Mouse (Mus musculus): ENCODE results near the gene Pex11g. TPM values are rescaled to one million over a fixed set of nuclear protein-coding genes. Genes with fewer than 3 reads are reported as not detected.

Gene Pex11g
- total and polyA plus RNA-seq, 2 experiments from 2014 or later: 7.3 to 14.1 TPM

GRCm38 (mm10) chr8:3498583-3498982, 31.1 kb upstream of the Pex11g start:
- H3K9me3 ChIP-seq (replicated peaks; ENCODE audit: control insufficient read depth, low read length): no peaks in the 10 kb centered on the region
- H3K27me3 ChIP-seq (ENCODE audit: control insufficient read depth, insufficient read depth, low read length): no peaks in the 10 kb centered on the region
- TF ChIP-seq EP300 (IDR thresholded peaks at IDR 0.05; ENCODE audit: low read depth): no peak
- no peak for TF ChIP-seq CTCF (IDR thresholded peaks at IDR 0.05; ENCODE audit: low read depth)
- H3K4me3 ChIP-seq (ENCODE audit: low read depth, low read length): no peak overlapping the region
- no peak overlapping the region for H3K9ac ChIP-seq (replicated peaks; ENCODE audit: low read depth, low read length)
- H3K4me1 ChIP-seq (ENCODE audit: control insufficient read depth, insufficient read depth): peaks cover 6% of the 10 kb centered on the region
- H3K27ac ChIP-seq (ENCODE audit: low read depth): no peak overlapping the region
- no peak overlapping the region for H3K4me2 ChIP-seq (ENCODE audit: low read depth, low read length)
- H3K36me3 ChIP-seq (replicated peaks; ENCODE audit: control insufficient read depth, insufficient read depth, low read length): peaks cover 16% of the 10 kb centered on the region
- no peak for ATAC-seq (ENCODE audit: insufficient read depth, low read depth)
- no peak for DNase-seq (ENCODE audit: low spot score)
- WGBS: 88% methylated on average over 3 of the region's 3 CpGs

DNA sequence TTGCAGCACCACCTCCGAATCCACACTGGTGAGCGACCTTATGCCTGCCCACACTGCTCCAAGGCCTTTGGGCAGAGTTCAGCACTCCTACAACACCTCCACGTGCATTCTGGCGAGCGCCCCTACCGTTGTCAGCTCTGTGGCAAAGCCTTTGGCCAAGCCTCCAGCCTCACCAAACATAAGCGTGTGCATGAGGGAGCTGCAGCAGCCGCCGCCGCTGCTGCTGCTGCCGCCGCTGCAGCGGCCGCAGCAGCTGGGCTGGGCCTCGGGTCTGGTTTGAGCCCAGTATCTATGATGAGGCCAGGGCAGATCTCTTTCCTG, 28.9 kb upstream of the Pex11g start:
- H3K4me2 ChIP-seq (ENCODE audit: low read depth, low read length): no peak overlapping the region
- H3K36me3 ChIP-seq (replicated peaks; ENCODE audit: control insufficient read depth, insufficient read depth, low read length): peaks cover 16% of the 10 kb centered on the region
- WGBS: 88% methylated on average over 15 of the region's 15 CpGs
- H3K4me1 ChIP-seq (ENCODE audit: control insufficient read depth, insufficient read depth): peaks cover 6% of the 10 kb centered on the region
- no peak for DNase-seq (ENCODE audit: low spot score)
- H3K9ac ChIP-seq (replicated peaks; ENCODE audit: low read depth, low read length): no peak overlapping the region
- no peak overlapping the region for H3K4me3 ChIP-seq (ENCODE audit: low read depth, low read length)
- TF ChIP-seq CTCF (IDR thresholded peaks at IDR 0.05; ENCODE audit: low read depth): no peak
- TF ChIP-seq EP300 (IDR thresholded peaks at IDR 0.05; ENCODE audit: low read depth): no peak
- no peak overlapping the region for H3K27ac ChIP-seq (ENCODE audit: low read depth)
- H3K9me3 ChIP-seq (replicated peaks; ENCODE audit: control insufficient read depth, low read length): no peaks in the 10 kb centered on the region
- ATAC-seq (ENCODE audit: insufficient read depth, low read depth): no peak
- no peaks in the 10 kb centered on the region for H3K27me3 ChIP-seq (ENCODE audit: control insufficient read depth, insufficient read depth, low read length)

- no peak for TF ChIP-seq CTCF (IDR thresholded peaks at IDR 0.05; ENCODE audit: low read depth)
- no peak for TF ChIP-seq EP300 (IDR thresholded peaks at IDR 0.05; ENCODE audit: low read depth)
- DNase-seq (ENCODE audit: low spot score): no peak
- peaks cover 16% of the 10 kb centered on the region for H3K36me3 ChIP-seq (replicated peaks; ENCODE audit: control insufficient read depth, insufficient read depth, low read length)
- ATAC-seq (ENCODE audit: insufficient read depth, low read depth): no peak
- 92% methylated on average over 44 of the region's 44 CpGs for WGBS
- H3K4me1 ChIP-seq (ENCODE audit: control insufficient read depth, insufficient read depth): peaks cover 6% of the 10 kb centered on the region
- no peak overlapping the region for H3K27ac ChIP-seq (ENCODE audit: low read depth)
- H3K27me3 ChIP-seq (ENCODE audit: control insufficient read depth, insufficient read depth, low read length): no peaks in the 10 kb centered on the region
- no peak overlapping the region for H3K4me2 ChIP-seq (ENCODE audit: low read depth, low read length)
- H3K4me3 ChIP-seq (ENCODE audit: low read depth, low read length): no peak overlapping the region
- no peak overlapping the region for H3K9ac ChIP-seq (replicated peaks; ENCODE audit: low read depth, low read length)
- H3K9me3 ChIP-seq (replicated peaks; ENCODE audit: control insufficient read depth, low read length): no peaks in the 10 kb centered on the region
Measured at GRCm38 (mm10) chr8:3495578-3496427, 28.3 kb upstream of the Pex11g start.

GRCm38 (mm10) chr8:3493845-3494208, 26.3 kb upstream of the Pex11g start:
- peak overlapping the region; percentile 96 for H3K9ac ChIP-seq (replicated peaks; ENCODE audit: low read depth, low read length)

DNA sequence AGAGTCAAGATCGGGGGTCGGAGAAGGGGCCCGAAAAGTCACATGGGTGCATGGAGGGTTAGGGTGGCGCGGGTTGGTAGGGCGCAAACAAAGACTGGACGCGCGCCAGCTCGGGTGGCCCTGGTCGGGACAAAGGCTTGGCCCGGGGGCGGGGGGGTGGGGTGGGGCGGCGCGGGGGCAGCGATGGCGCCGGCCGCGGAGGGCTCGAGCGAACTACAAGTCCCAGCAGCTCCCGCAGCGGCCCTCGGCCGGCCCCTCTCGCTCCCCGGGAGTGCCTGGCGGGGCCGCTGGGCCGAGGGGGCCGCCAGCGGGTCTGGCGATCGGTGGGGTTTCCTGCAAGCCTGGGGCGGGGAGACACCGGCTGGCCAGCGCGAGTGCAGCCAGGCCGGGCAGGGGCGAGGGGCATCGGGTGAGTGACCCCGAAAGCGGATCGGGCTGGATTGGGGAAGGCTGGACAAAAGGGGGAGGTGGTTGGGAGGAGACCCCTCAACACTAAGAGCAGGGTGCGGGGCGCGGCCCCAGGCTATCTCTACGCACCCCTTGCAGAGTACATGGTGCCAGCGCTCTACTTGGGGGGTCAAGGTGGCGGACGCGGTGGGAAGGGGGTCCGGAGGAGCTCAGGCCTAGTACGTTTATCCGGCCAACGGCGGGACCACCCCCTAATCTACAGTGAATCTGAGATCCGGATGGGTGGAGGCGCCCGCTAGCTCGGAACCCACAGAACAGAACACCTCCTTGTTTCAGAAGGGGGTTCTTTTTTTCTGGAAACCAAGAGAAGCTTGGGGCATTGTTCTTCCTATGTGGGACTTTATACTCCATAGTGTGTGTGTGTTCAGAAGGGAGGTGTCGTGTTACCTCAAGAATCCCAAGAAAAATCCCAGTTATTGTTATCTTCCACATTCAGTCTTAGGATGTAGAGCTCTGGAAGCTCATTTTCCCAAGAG, 25.7 kb upstream of the Pex11g start, which contains the start of gene Zfp358:
Gene Zfp358 (plus strand): TSS at position 238 of the 944 bp plus-strand sequence.
- no peak for TF ChIP-seq EP300 (IDR thresholded peaks at IDR 0.05; ENCODE audit: low read depth)
- TF ChIP-seq CTCF (IDR thresholded peaks at IDR 0.05; ENCODE audit: low read depth): no peak
- H3K27ac ChIP-seq (ENCODE audit: low read depth): peak within 1 kb of the TSS; percentile 75
- H3K36me3 ChIP-seq (replicated peaks; ENCODE audit: control insufficient read depth, insufficient read depth, low read length): peaks cover 16% of the 10 kb centered on the region
- H3K9me3 ChIP-seq (replicated peaks; ENCODE audit: control insufficient read depth, low read length): no peaks in the 10 kb centered on the region
- H3K9ac ChIP-seq (replicated peaks; ENCODE audit: low read depth, low read length): peak within 1 kb of the TSS; percentile 96
- peaks cover 6% of the 10 kb centered on the region for H3K4me1 ChIP-seq (ENCODE audit: control insufficient read depth, insufficient read depth)
- under 1% methylated on average over 57 of the region's 64 CpGs for WGBS
- H3K4me3 ChIP-seq (ENCODE audit: low read depth, low read length): peak within 1 kb of the TSS; percentile 96
- no peaks in the 10 kb centered on the region for H3K27me3 ChIP-seq (ENCODE audit: control insufficient read depth, insufficient read depth, low read length)
- ATAC-seq (ENCODE audit: insufficient read depth, low read depth) (peak; percentile 93), DNase-seq (ENCODE audit: low spot score) (peak; percentile 77)
- peak within 1 kb of the TSS; percentile 72 for H3K4me2 ChIP-seq (ENCODE audit: low read depth, low read length)

More at GRCm38 (mm10) chr8:3493845-3494208, 26.3 kb upstream of the Pex11g start:
- H3K4me1 ChIP-seq (ENCODE audit: control insufficient read depth, insufficient read depth): peaks cover 6% of the 10 kb centered on the region
- H3K36me3 ChIP-seq (replicated peaks; ENCODE audit: control insufficient read depth, insufficient read depth, low read length): peaks cover 16% of the 10 kb centered on the region
- peak overlapping the region; percentile 96 for H3K4me3 ChIP-seq (ENCODE audit: low read depth, low read length)
- no peak for DNase-seq (ENCODE audit: low spot score)
- WGBS: 19% methylated on average over 6 of the region's 6 CpGs
- H3K27me3 ChIP-seq (ENCODE audit: control insufficient read depth, insufficient read depth, low read length): no peaks in the 10 kb centered on the region
- TF ChIP-seq EP300 (IDR thresholded peaks at IDR 0.05; ENCODE audit: low read depth) (no peak), CTCF (IDR thresholded peaks at IDR 0.05; ENCODE audit: low read depth) (no peak)
- H3K9me3 ChIP-seq (replicated peaks; ENCODE audit: control insufficient read depth, low read length): no peaks in the 10 kb centered on the region
- H3K27ac ChIP-seq (ENCODE audit: low read depth): peak overlapping the region; percentile 75; the same call in 1 of the 2 replicates
- ATAC-seq (ENCODE audit: insufficient read depth, low read depth): no peak
- H3K4me2 ChIP-seq (ENCODE audit: low read depth, low read length): peak overlapping the region; percentile 72

Data from heart, postnatal 0 days (tissue).